Mouse (Mus musculus): Measurements from ENCODE around the gene Gm6377. TPM values are rescaled to one million over a fixed set of nuclear protein-coding genes. Genes with fewer than 3 reads are reported as not detected.

Gene Gm6377
- polyA plus RNA-seq (2015; fragmentation: Nextera tagmentation; extraction: Ambion mirVana): not detected in 2 replicates

- Histone ChIP-seq H3K36me3 (no peaks in the 10 kb centered on the region), H3K9ac (no peak within 1 kb of the TSS), H3K27me3 (no peaks in the 10 kb centered on the region), H3K4me2 (no peak within 1 kb of the TSS), H3K4me3 (no peak within 1 kb of the TSS), H3K27ac (no peak within 1 kb of the TSS), H3K9me3 (no peaks in the 10 kb centered on the region), H3K4me1 (no peaks in the 10 kb centered on the region)
- 40% methylated on average over 4 of the region's 4 CpGs for WGBS
- no peak for ATAC-seq (ENCODE audit: insufficient number of reproducible peaks, insufficient read depth, low FRiP score, low TSS enrichment, low read depth)
These were observed at the start of gene Gm6377 for GRCm38 (mm10) chrX:109196468-109196867. Gene Gm6377, plus strand, starts transcription at chrX:109196756.

GRCm38 (mm10) chrX:109147108-109147507 lies 49.4 kb upstream of the Gm6377 start:
- no peak for ATAC-seq (ENCODE audit: insufficient number of reproducible peaks, insufficient read depth, low FRiP score, low TSS enrichment, low read depth)
- H3K36me3 ChIP-seq: no peaks in the 10 kb centered on the region
- no peak overlapping the region for H3K4me2 ChIP-seq
- H3K9ac ChIP-seq: no peak overlapping the region
- H3K9me3 ChIP-seq: no peaks in the 10 kb centered on the region
- 88% methylated on average over 3 of the region's 3 CpGs for WGBS
- no peak overlapping the region for H3K4me3 ChIP-seq
- no peaks in the 10 kb centered on the region for H3K4me1 ChIP-seq
- no peak overlapping the region for H3K27ac ChIP-seq
- H3K27me3 ChIP-seq: no peaks in the 10 kb centered on the region

DNA sequence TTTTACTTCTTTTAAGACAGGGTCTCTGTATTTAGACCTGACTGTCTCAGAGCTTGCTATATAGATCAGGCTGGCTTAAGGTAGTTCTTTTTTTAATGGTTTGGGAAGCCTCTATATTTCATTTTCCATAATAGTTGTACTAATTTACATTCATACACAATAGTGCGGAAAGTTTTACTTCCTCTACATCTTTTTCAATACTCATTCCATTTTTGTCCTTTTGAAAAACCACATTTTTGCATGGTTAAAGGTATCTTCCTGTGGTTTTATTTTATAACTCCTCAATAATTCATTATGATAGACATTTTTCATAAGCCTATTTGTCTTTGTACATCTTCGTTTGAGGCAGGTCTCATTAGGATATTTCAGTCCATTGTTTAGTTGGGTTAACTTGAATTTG lies 45.3 kb upstream of the Gm6377 start:
- H3K4me3 ChIP-seq: no peak overlapping the region
- no peak for ATAC-seq (ENCODE audit: insufficient number of reproducible peaks, insufficient read depth, low FRiP score, low TSS enrichment, low read depth)
- 90% methylated on average over 2 of the region's 2 CpGs for WGBS
- no peak overlapping the region for H3K27ac ChIP-seq
- H3K4me1 ChIP-seq: no peaks in the 10 kb centered on the region
- H3K27me3 ChIP-seq: no peaks in the 10 kb centered on the region
- H3K36me3 ChIP-seq: 0 out of 2 replicates have a peak, but pooled peaks cover 6% of the 10 kb centered on the region
- no peak overlapping the region for H3K9ac ChIP-seq
- no peaks in the 10 kb centered on the region for H3K9me3 ChIP-seq
- H3K4me2 ChIP-seq: no peak overlapping the region

DNA sequence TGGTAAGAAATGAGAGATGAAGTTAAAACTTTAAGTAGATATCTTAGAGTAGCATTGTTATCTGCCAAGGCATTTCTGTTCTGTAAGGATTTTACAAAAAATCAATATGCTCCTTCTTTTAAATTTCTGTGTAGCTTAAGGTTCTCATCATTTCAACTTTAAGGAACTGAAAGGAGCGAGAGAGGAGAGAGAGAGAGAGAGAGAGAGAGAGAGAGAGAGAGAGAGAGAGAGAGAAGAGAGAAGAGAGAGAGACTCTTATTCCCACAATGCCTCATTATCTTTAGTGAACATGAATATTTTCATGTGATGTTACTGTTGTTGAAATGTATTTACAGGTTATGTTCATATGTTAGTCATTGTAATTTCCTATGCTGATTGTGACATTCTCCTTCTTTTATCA lies 36.2 kb upstream of the Gm6377 start:
- WGBS: 82% methylated on average over 1 of the region's 1 CpGs
- no peak for ATAC-seq (ENCODE audit: insufficient number of reproducible peaks, insufficient read depth, low FRiP score, low TSS enrichment, low read depth)
- H3K27ac ChIP-seq: no peak overlapping the region

GRCm38 (mm10) chrX:109160901-109161300 lies 35.7 kb upstream of the Gm6377 start:
- no peaks in the 10 kb centered on the region for H3K4me1 ChIP-seq
- ATAC-seq (ENCODE audit: insufficient number of reproducible peaks, insufficient read depth, low FRiP score, low TSS enrichment, low read depth): no peak
- no peak overlapping the region for H3K27ac ChIP-seq
- no peaks in the 10 kb centered on the region for H3K36me3 ChIP-seq
- H3K4me2 ChIP-seq: no peak overlapping the region
- H3K9ac ChIP-seq: no peak overlapping the region
- no peaks in the 10 kb centered on the region for H3K9me3 ChIP-seq
- no peak overlapping the region for H3K4me3 ChIP-seq
- H3K27me3 ChIP-seq: no peaks in the 10 kb centered on the region
- WGBS: 74% methylated on average over 4 of the region's 4 CpGs

More for the DNA sequence above, 36.2 kb upstream of the Gm6377 start:
- Histone ChIP-seq H3K4me3 (no peak overlapping the region), H3K27me3 (no peaks in the 10 kb centered on the region), H3K9me3 (no peaks in the 10 kb centered on the region), H3K9ac (no peak overlapping the region), H3K4me1 (no peaks in the 10 kb centered on the region), H3K4me2 (no peak overlapping the region), H3K36me3 (no peaks in the 10 kb centered on the region)

GRCm38 (mm10) chrX:109175038-109175437 lies 21.5 kb upstream of the Gm6377 start:
- Histone ChIP-seq H3K4me2 (no peak overlapping the region), H3K9ac (no peak overlapping the region), H3K27me3 (no peaks in the 10 kb centered on the region), H3K4me3 (no peak overlapping the region), H3K36me3 (no peaks in the 10 kb centered on the region), H3K9me3 (no peaks in the 10 kb centered on the region), H3K27ac (no peak overlapping the region), H3K4me1 (no peaks in the 10 kb centered on the region)
- 75% methylated on average over 2 of the region's 2 CpGs for WGBS
- ATAC-seq (ENCODE audit: insufficient number of reproducible peaks, insufficient read depth, low FRiP score, low TSS enrichment, low read depth): no peak

- Histone ChIP-seq H3K4me1 (no peaks in the 10 kb centered on the region), H3K36me3 (no peaks in the 10 kb centered on the region), H3K4me2 (no peak overlapping the region), H3K27me3 (no peaks in the 10 kb centered on the region), H3K4me3 (no peak overlapping the region), H3K27ac (no peak overlapping the region), H3K9ac (no peak overlapping the region), H3K9me3 (no peaks in the 10 kb centered on the region)
- no peak for ATAC-seq (ENCODE audit: insufficient number of reproducible peaks, insufficient read depth, low FRiP score, low TSS enrichment, low read depth)
- 38% methylated on average over 3 of the region's 3 CpGs for WGBS
These were observed 21.1 kb upstream of the Gm6377 start for GRCm38 (mm10) chrX:109175470-109175869.

- Histone ChIP-seq H3K36me3 (no peaks in the 10 kb centered on the region), H3K27ac (no peak overlapping the region), H3K27me3 (no peaks in the 10 kb centered on the region), H3K9ac (no peak overlapping the region), H3K4me2 (no peak overlapping the region), H3K4me1 (no peaks in the 10 kb centered on the region), H3K4me3 (no peak overlapping the region), H3K9me3 (no peaks in the 10 kb centered on the region)
- ATAC-seq (ENCODE audit: insufficient number of reproducible peaks, insufficient read depth, low FRiP score, low TSS enrichment, low read depth): no peak
- 81% methylated on average over 4 of the region's 4 CpGs for WGBS
These were observed 11.7 kb upstream of the Gm6377 start for GRCm38 (mm10) chrX:109184706-109185478.

DNA sequence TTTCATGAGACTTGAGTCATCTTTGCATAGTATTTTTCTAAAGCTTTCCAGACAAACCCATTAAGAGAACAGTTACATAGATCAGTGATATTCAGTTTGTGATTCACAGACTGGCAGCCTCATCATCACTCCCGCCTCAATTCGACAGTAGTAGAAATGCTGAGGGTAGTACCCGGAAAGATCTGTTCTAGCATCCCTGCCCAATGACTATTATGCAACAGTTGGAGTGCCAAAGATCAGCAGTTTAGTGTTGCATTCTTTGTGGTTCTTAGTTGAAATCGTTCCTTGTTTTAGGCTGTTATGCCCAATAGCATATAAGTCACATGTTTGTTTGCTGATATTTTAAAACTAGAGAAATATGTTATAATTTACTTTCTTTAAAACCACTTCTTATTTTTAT lies 6.9 kb upstream of the Gm6377 start:
- no peaks in the 10 kb centered on the region for H3K27me3 ChIP-seq
- ATAC-seq (ENCODE audit: insufficient number of reproducible peaks, insufficient read depth, low FRiP score, low TSS enrichment, low read depth): no peak
- 87% methylated on average over 4 of the region's 4 CpGs for WGBS
- H3K27ac ChIP-seq: no peak overlapping the region
- no peak overlapping the region for H3K4me3 ChIP-seq
- H3K9me3 ChIP-seq: no peaks in the 10 kb centered on the region
- H3K36me3 ChIP-seq: no peaks in the 10 kb centered on the region
- H3K9ac ChIP-seq: no peak overlapping the region
- no peak overlapping the region for H3K4me2 ChIP-seq
- no peaks in the 10 kb centered on the region for H3K4me1 ChIP-seq

- Histone ChIP-seq H3K27ac (no peak overlapping the region), H3K4me2 (no peak overlapping the region), H3K9me3 (no peaks in the 10 kb centered on the region), H3K36me3 (no peaks in the 10 kb centered on the region), H3K27me3 (no peaks in the 10 kb centered on the region), H3K4me3 (no peak overlapping the region), H3K9ac (no peak overlapping the region), H3K4me1 (no peaks in the 10 kb centered on the region)
- no peak for ATAC-seq (ENCODE audit: insufficient number of reproducible peaks, insufficient read depth, low FRiP score, low TSS enrichment, low read depth)
- 59% methylated on average over 4 of the region's 4 CpGs for WGBS
These were observed 5.6 kb upstream of the Gm6377 start for GRCm38 (mm10) chrX:109190969-109191368.

GRCm38 (mm10) chrX:109191436-109191835 lies 5.1 kb upstream of the Gm6377 start:
- no peaks in the 10 kb centered on the region for H3K36me3 ChIP-seq
- H3K4me3 ChIP-seq: no peak overlapping the region
- H3K4me2 ChIP-seq: no peak overlapping the region
- WGBS: 63% methylated on average over 4 of the region's 4 CpGs
- no peaks in the 10 kb centered on the region for H3K9me3 ChIP-seq
- H3K27ac ChIP-seq: no peak overlapping the region
- H3K27me3 ChIP-seq: no peaks in the 10 kb centered on the region
- H3K4me1 ChIP-seq: no peaks in the 10 kb centered on the region
- H3K9ac ChIP-seq: no peak overlapping the region
- ATAC-seq (ENCODE audit: insufficient number of reproducible peaks, insufficient read depth, low FRiP score, low TSS enrichment, low read depth): no peak

DNA sequence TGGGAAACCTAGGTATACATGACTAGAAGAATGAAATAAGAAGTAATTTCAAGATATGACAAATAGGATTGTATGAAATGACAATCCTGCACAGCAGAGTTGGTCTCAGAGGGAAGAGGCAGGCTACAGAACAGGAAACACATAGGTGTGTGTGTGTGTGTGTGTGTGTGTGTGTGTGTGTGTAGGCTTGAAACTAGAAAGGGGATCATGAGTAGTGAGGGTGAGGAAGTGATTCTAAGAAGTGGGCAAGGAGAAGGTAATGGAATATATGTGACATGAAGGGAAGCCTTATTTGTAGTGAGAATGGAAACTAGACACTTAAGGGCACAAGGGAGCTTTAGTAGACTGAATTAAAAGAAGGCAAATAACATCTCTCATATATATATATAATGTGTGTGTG lies 11.3 kb downstream of the Gm6377 start:
- ATAC-seq (ENCODE audit: insufficient number of reproducible peaks, insufficient read depth, low FRiP score, low TSS enrichment, low read depth): no peak
- Histone ChIP-seq H3K27me3 (no peaks in the 10 kb centered on the region), H3K27ac (no peak overlapping the region), H3K4me2 (no peak overlapping the region), H3K9ac (no peak overlapping the region), H3K9me3 (no peaks in the 10 kb centered on the region), H3K36me3 (no peaks in the 10 kb centered on the region), H3K4me3 (no peak overlapping the region), H3K4me1 (no peaks in the 10 kb centered on the region)

Data from embryonic facial prominence, embryonic 13.5 days (tissue).